ENCODE assay signal across 22 mouse cellular contexts in genomic region chr10:123144256-123144655, GRCm38 (mm10). TPM values are rescaled to one million over a fixed set of nuclear protein-coding genes. Genes with fewer than 3 reads are reported as not detected.
DNase-seq lines count a peak whose midpoint lies in the region; TF ChIP-seq lines count a peak whose summit lies in the region.
"Had no signal": no experiment of that assay in that cellular context is flagged by ENCODE, and none has a peak within 500 bp of the region (broad histone marks: within the 10 kb centered on the region; RNA-seq: fewer than 3 reads in every experiment).

No protein-coding gene starts in this region.

- TF ChIP-seq CTCF in layer of hippocampus, adult 2 months (conservative IDR thresholded peaks at IDR 0.05), result no peak
- no peak for TF ChIP-seq CTCF in left cerebral cortex, adult 2 months (IDR thresholded peaks at IDR 0.05)

- 0 out of 2 replicates have a peak overlapping the region, but pooled peaks have one; percentile 19 for H3K27ac ChIP-seq in layer of hippocampus, adult 2 months
- H3K27ac ChIP-seq in left cerebral cortex, adult 2 months, result no peak overlapping the region; the same call in 1 of the 2 replicates
- H3K27ac ChIP-seq: forebrain, embryonic 15.5 days; heart, embryonic 15.5 days; hindbrain, embryonic 14.5 days; liver, embryonic 14.5 days had no signal

- no peak overlapping the region for H3K4me3 ChIP-seq in layer of hippocampus, adult 2 months
- no peak overlapping the region for H3K4me3 ChIP-seq in left cerebral cortex, adult 2 months
- H3K4me3 ChIP-seq: forebrain, embryonic 15.5 days; heart, embryonic 15.5 days had no signal

- intact Hi-C loops in left cerebral cortex, postnatal 36 days (cut with DNase I), result no loop called here
- intact Hi-C loops in left cerebral cortex, adult 2 months (cut with DNase I), result no loop called here

- peak; percentile 90 for DNase-seq in heart, adult 11 months
- DNase-seq in heart, adult 9 months (ENCODE audit: low spot score in 2 of 2), result no peak
- peak in 1 of 2 experiments; percentile 11 for DNase-seq in layer of hippocampus, adult 2 months (ENCODE audit: low spot score in 2 of 2)
- no peak for DNase-seq in layer of hippocampus, adult 9-10 months (ENCODE audit: low spot score)
- DNase-seq in left cerebral cortex, postnatal 36 days (ENCODE audit: low spot score in 2 of 2), result peak; percentile 42 to 54
- no peak for DNase-seq in left cerebral cortex, adult 2 months (ENCODE audit: extremely low spot score in 1 of 2, low spot score in 2 of 2)
- peak; percentile 55 for DNase-seq in telencephalon, adult 2 months (ENCODE audit: low read depth, low spot score)
- DNase-seq: adrenal gland, postnatal 10 days; cerebellum, adult 11 months; cerebellum, adult 9-10 months; cerebellum, postnatal 36 days; gastrocnemius, postnatal 10 days; kidney, adult 9 months; kidney, postnatal 10 days; liver; lung, adult 2 months; lung, postnatal 14 days; midbrain, embryonic 14.5 days had no signal

RNA-seq across cellular contexts. Expression of gene Usp15, which starts 52.5 kb away (rescaled TPM):
- total RNA-seq in layer of hippocampus, adult 2 months (2021), result 100 to 1,000 TPM in 1 of 2 experiments, 10 to 100 TPM in 1; 94.4 to 105 TPM
- total RNA-seq in left cerebral cortex, postnatal 36 days (2021), result 100 to 1,000 TPM in 1 of 2 experiments, 10 to 100 TPM in 1; 92.3 to 112 TPM
- 100 to 1,000 TPM; 103 to 109 TPM for total RNA-seq in left cerebral cortex, adult 2 months (2021)

Comparison
In these comparisons a context has a peak if more than half of its experiments do, and no peak if none do; other contexts are left out.
1. DNase-seq: peak in heart, adult 11 months (single experiment), left cerebral cortex, postnatal 36 days (2 of 2) and telencephalon, adult 2 months (single experiment); none in heart, adult 9 months (0 of 2), layer of hippocampus, adult 9-10 months (single experiment) and left cerebral cortex, adult 2 months (0 of 2).